Mouse (Mus musculus) CH12.LX (cell line): Measurements from ENCODE around the gene 1700030K09Rik.
A peak's percentile ranks its signal among the peaks of the same experiment; 100 is the strongest.

Experiments
- CTCF ChIP-seq, 2 experiments: IDR thresholded peaks in 1 of 2; conservative IDR thresholded peaks in 1 of 2; 2 replicates each; pipeline ENCODE4 v1.5.1; 2011 to 2012; ENCODE audit warnings: low read depth in 2 of 2, low read length in 2 of 2, improper control_type of control experiment in 1 of 2, inconsistent platforms in 1 of 2, mild to moderate bottlenecking in 1 of 2, moderate library complexity in 1 of 2
- MAZ ChIP-seq: IDR thresholded peaks from 2 replicates; pipeline ENCODE4 v1.6.1; 2012; ENCODE audit warnings: low read depth, mild to moderate bottlenecking, inconsistent platforms, low read length, improper control_type of control experiment, moderate library complexity
- MYC ChIP-seq: IDR thresholded peaks from 2 replicates; pipeline ENCODE4 v1.6.1; 2011; ENCODE audit warnings: low read depth, mild to moderate bottlenecking, improper control_type of control experiment, low read length
- NRF1 ChIP-seq: IDR thresholded peaks from 2 replicates; pipeline ENCODE4 v1.6.1; 2014; ENCODE audit warnings: low read depth, mild to moderate bottlenecking, inconsistent platforms, low read length, improper control_type of control experiment, moderate library complexity
- USF1 ChIP-seq: IDR thresholded peaks from 2 replicates; pipeline ENCODE4 v1.6.1; 2014; ENCODE audit warnings: low read depth, mild to moderate bottlenecking, inconsistent platforms, low read length, improper control_type of control experiment

- TF ChIP-seq USF1 (no peak), CTCF (conservative IDR thresholded peaks at IDR 0.05 in 1 of 2, IDR thresholded peaks at IDR 0.05 in 1 of 2; ENCODE audit: low read depth in 2 of 2, low read length in 2 of 2) (peak in 1 of 2 experiments; percentile 54; a peak in 2 of 4 replicates), MAZ (no peak), NRF1 (no peak), MYC (no peak)
Observed at GRCm38 (mm10) chr8:72422926-72423325, 20.8 kb upstream of the 1700030K09Rik start.
